Mouse (Mus musculus): ENCODE results near the gene Grid2. TPM values are rescaled to one million over a fixed set of nuclear protein-coding genes. Genes with fewer than 3 reads are reported as not detected.

Grid2 gene
- polyA plus RNA-seq, 1 experiment from 2014 or later: 0.21 TPM

DNA sequence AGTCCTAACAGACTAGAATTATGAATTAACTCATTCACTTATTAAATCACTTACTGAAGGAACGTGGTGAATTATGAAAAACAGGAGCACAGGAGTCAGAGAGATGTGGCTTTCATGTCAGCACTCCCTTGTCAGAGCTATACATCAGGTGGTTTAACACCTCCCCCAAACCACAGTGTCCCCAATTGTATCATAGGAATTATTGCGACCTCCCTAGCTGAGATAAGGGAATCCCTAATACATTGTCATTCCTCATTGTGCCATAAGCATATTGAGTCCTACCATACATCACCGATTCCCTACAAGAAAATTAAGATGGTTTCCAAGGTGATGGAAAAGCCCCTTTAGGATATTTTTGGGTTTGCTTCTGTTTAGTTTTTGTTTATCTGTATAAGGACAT, 1224.2 kb downstream of the Grid2 start:
- 80% methylated on average over 3 of the region's 3 CpGs for WGBS
- Histone ChIP-seq H3K9ac (ENCODE audit: low read length) (no peak overlapping the region), H3K27me3 (ENCODE audit: control insufficient read depth, insufficient read depth, low read length) (no peaks in the 10 kb centered on the region), H3K4me1 (ENCODE audit: control insufficient read depth, insufficient read depth, low read length) (no peaks in the 10 kb centered on the region), H3K36me3 (ENCODE audit: control insufficient read depth, insufficient read depth, low read length) (no peaks in the 10 kb centered on the region), H3K27ac (replicated peaks; ENCODE audit: low read depth, low read length) (no peak overlapping the region), H3K4me2 (ENCODE audit: low read depth, severe bottlenecking) (no peak overlapping the region), H3K9me3 (ENCODE audit: control insufficient read depth, low read length) (no peaks in the 10 kb centered on the region), H3K4me3 (ENCODE audit: low read depth, low read length) (no peak overlapping the region)
- DNase-seq (ENCODE audit: low spot score) (no peak), ATAC-seq (ENCODE audit: insufficient number of reproducible peaks, low FRiP score, low TSS enrichment, low read depth) (no peak)

DNA sequence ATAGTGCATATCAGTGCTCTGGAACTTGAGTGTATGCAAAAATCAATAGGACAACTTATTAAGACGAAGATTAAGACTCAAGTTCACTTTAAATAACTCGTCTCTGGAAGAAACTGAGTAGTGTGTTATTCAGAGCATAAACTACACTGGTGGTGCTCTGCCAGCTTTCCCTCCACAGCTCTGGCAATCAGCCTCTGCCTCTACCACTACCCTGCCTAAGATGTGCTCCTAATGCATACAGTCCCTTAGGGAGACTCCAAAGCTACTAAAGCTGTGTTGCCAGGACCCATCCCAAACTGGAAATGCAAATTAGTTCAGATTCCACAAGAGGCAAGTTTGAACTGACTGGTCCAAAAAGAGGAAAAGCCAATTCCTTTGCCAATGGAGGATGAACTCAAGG, 1224.9 kb downstream of the Grid2 start:
- H3K9me3 ChIP-seq (ENCODE audit: control insufficient read depth, low read length): no peaks in the 10 kb centered on the region
- no peak overlapping the region for H3K27ac ChIP-seq (replicated peaks; ENCODE audit: low read depth, low read length)
- no peaks in the 10 kb centered on the region for H3K27me3 ChIP-seq (ENCODE audit: control insufficient read depth, insufficient read depth, low read length)
- no peak for ATAC-seq (ENCODE audit: insufficient number of reproducible peaks, low FRiP score, low TSS enrichment, low read depth)
- H3K9ac ChIP-seq (ENCODE audit: low read length): no peak overlapping the region
- H3K4me3 ChIP-seq (ENCODE audit: low read depth, low read length): no peak overlapping the region
- H3K4me1 ChIP-seq (ENCODE audit: control insufficient read depth, insufficient read depth, low read length): no peaks in the 10 kb centered on the region
- WGBS: 84% methylated on average over 2 of the region's 2 CpGs
- H3K36me3 ChIP-seq (ENCODE audit: control insufficient read depth, insufficient read depth, low read length): no peaks in the 10 kb centered on the region
- DNase-seq (ENCODE audit: low spot score): no peak
- no peak overlapping the region for H3K4me2 ChIP-seq (ENCODE audit: low read depth, severe bottlenecking)

DNA sequence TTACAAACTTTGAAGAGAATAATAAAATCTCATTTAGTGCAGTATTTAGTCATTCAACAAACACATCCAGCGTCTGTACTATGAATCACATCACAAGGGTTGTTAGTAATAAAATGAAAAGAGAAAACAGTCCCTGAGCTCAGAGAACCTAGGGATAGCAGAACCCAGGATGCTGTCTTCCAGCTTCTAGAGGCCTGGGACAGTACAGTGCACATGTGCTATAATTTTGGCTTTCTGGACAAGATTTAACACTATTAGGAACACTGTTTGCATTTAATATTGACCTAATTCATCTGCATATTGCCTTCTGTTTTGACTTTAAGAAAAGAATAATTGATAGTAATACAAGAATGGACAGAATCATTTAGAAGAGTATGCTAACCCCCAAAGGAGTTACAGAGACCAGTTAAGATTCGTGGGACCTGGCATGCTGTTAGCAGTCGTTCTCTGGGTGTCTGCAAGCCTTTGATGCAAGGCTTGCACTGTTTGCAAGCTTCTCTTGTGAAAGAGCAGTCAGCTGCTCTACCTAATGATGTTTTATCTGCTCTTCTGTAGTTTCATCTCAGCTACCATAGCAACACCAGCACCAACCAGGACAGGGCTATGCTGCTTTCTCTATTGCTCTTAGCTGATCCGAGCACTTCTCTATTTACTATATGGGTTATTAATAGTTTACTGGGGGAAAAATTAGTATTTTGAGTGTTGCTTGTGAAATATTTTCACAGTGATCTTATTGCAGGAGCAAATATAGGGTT, 1234.8 kb downstream of the Grid2 start:
- H3K27me3 ChIP-seq (ENCODE audit: control insufficient read depth, insufficient read depth, low read length): no peaks in the 10 kb centered on the region
- no peaks in the 10 kb centered on the region for H3K4me1 ChIP-seq (ENCODE audit: control insufficient read depth, insufficient read depth, low read length)
- H3K36me3 ChIP-seq (ENCODE audit: control insufficient read depth, insufficient read depth, low read length): no peaks in the 10 kb centered on the region
- ATAC-seq (ENCODE audit: insufficient number of reproducible peaks, low FRiP score, low TSS enrichment, low read depth) (no peak), DNase-seq (ENCODE audit: low spot score) (no peak)
- no peak overlapping the region for H3K4me2 ChIP-seq (ENCODE audit: low read depth, severe bottlenecking)
- H3K27ac ChIP-seq (replicated peaks; ENCODE audit: low read depth, low read length): no peak overlapping the region
- no peak overlapping the region for H3K4me3 ChIP-seq (ENCODE audit: low read depth, low read length)
- WGBS: 66% methylated on average over 4 of the region's 4 CpGs
- H3K9ac ChIP-seq (ENCODE audit: low read length): no peak overlapping the region
- H3K9me3 ChIP-seq (ENCODE audit: control insufficient read depth, low read length): no peaks in the 10 kb centered on the region

DNA sequence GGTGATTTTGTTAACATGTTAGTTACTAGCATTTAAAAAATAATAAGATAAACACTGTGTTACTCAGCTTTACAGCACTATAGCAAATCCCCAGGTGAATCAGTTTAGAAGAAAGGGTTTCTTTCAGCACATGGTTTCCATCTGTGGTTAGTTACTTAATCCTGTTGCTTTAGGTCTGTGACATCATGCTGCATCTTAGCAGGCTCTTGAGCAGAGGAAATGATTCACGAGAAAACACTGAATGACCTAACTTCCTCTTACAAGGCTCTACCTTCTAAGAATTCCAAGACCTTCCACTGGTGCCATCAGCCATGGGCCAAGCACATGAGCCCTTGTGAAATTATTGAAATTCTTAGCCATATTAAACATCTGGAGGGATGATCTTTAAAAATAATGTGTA, 1248.7 kb downstream of the Grid2 start:
- H3K36me3 ChIP-seq (ENCODE audit: control insufficient read depth, insufficient read depth, low read length): no peaks in the 10 kb centered on the region
- no peak overlapping the region for H3K9ac ChIP-seq (ENCODE audit: low read length)
- H3K27me3 ChIP-seq (ENCODE audit: control insufficient read depth, insufficient read depth, low read length): no peaks in the 10 kb centered on the region
- no peak overlapping the region for H3K4me2 ChIP-seq (ENCODE audit: low read depth, severe bottlenecking)
- 25% methylated on average over 1 of the region's 1 CpGs for WGBS
- H3K4me1 ChIP-seq (ENCODE audit: control insufficient read depth, insufficient read depth, low read length): no peaks in the 10 kb centered on the region
- DNase-seq (ENCODE audit: low spot score) (no peak), ATAC-seq (ENCODE audit: insufficient number of reproducible peaks, low FRiP score, low TSS enrichment, low read depth) (0 out of 2 replicates have a peak, but pooled peaks have one; percentile 35)
- H3K4me3 ChIP-seq (ENCODE audit: low read depth, low read length): no peak overlapping the region
- H3K27ac ChIP-seq (replicated peaks; ENCODE audit: low read depth, low read length): no peak overlapping the region
- no peaks in the 10 kb centered on the region for H3K9me3 ChIP-seq (ENCODE audit: control insufficient read depth, low read length)

DNA sequence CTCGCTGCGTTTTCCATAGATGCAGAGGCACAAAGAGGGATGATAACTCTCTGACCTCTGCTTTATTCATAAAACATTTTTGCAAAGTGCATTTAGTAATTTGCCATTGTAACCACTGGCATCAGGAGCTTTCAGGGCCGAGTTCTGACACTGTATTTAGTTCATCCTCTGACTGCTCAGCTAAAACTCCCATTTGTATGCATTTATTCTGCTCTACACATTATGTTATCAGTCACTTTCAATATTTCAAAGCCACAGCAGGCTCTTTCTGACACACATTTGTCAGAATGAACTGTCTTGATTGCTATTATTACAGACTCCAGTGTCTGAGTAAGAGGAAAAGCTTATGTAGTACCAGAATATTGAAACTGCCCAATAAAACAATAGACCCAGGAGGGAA, 1286.5 kb downstream of the Grid2 start:
- H3K27me3 ChIP-seq (ENCODE audit: control insufficient read depth, insufficient read depth, low read length): no peaks in the 10 kb centered on the region
- no peak for DNase-seq (ENCODE audit: low spot score)
- H3K27ac ChIP-seq (replicated peaks; ENCODE audit: low read depth, low read length): no peak overlapping the region
- no peaks in the 10 kb centered on the region for H3K36me3 ChIP-seq (ENCODE audit: control insufficient read depth, insufficient read depth, low read length)
- ATAC-seq (ENCODE audit: insufficient number of reproducible peaks, low FRiP score, low TSS enrichment, low read depth): no peak
- no peaks in the 10 kb centered on the region for H3K4me1 ChIP-seq (ENCODE audit: control insufficient read depth, insufficient read depth, low read length)
- no peaks in the 10 kb centered on the region for H3K9me3 ChIP-seq (ENCODE audit: control insufficient read depth, low read length)
- no peak overlapping the region for H3K4me3 ChIP-seq (ENCODE audit: low read depth, low read length)
- 85% methylated on average over 3 of the region's 3 CpGs for WGBS
- H3K9ac ChIP-seq (ENCODE audit: low read length): no peak overlapping the region
- H3K4me2 ChIP-seq (ENCODE audit: low read depth, severe bottlenecking): no peak overlapping the region

DNA sequence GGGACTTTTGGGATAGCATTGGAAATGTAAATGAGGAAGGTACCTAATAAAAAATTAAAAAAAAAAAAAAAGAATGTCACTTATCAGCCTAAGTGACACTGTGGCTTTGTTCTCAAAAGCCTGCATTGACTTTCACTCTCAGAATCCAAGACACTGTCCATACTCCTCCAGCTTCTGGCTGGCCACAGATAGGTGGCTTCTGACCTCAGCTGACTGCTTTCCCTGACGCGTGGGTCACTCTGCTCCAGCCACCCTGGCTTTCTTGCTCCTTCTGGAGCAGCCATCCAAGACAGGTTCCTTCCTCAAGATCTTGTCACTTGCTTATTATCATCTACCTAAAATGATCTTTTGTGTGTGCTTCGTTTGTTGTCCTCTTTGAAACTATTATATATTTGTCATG, 1298.0 kb downstream of the Grid2 start:
- H3K4me2 ChIP-seq (ENCODE audit: low read depth, severe bottlenecking): no peak overlapping the region
- H3K27me3 ChIP-seq (ENCODE audit: control insufficient read depth, insufficient read depth, low read length): no peaks in the 10 kb centered on the region
- DNase-seq (ENCODE audit: low spot score) (no peak), ATAC-seq (ENCODE audit: insufficient number of reproducible peaks, low FRiP score, low TSS enrichment, low read depth) (no peak)
- no peaks in the 10 kb centered on the region for H3K9me3 ChIP-seq (ENCODE audit: control insufficient read depth, low read length)
- no peak overlapping the region for H3K4me3 ChIP-seq (ENCODE audit: low read depth, low read length)
- H3K4me1 ChIP-seq (ENCODE audit: control insufficient read depth, insufficient read depth, low read length): no peaks in the 10 kb centered on the region
- WGBS: 84% methylated on average over 3 of the region's 3 CpGs
- no peaks in the 10 kb centered on the region for H3K36me3 ChIP-seq (ENCODE audit: control insufficient read depth, insufficient read depth, low read length)
- H3K27ac ChIP-seq (replicated peaks; ENCODE audit: low read depth, low read length): no peak overlapping the region
- no peak overlapping the region for H3K9ac ChIP-seq (ENCODE audit: low read length)

DNA sequence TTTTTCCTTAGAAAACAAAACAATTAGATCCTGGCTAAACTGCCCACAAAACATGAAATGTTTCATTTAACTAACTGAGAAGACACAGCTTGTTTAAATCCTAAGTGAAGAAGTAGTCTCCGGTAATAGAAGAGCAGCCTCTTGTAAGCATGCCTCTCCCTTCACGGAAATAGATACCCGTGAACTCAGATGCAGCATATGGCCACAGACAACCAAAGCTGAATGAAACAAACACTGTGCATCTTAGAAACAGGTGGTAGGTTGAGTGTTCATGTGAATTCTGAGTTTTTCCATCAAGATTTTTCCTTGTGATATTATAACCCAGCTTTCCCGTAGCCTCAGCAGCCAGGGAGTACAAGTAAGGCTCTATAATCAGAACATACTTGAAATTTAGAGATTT, 1299.5 kb downstream of the Grid2 start:
- WGBS: 90% methylated on average over 4 of the region's 4 CpGs
- Histone ChIP-seq H3K27ac (replicated peaks; ENCODE audit: low read depth, low read length) (no peak overlapping the region), H3K36me3 (ENCODE audit: control insufficient read depth, insufficient read depth, low read length) (no peaks in the 10 kb centered on the region), H3K4me3 (ENCODE audit: low read depth, low read length) (no peak overlapping the region), H3K4me2 (ENCODE audit: low read depth, severe bottlenecking) (no peak overlapping the region), H3K4me1 (ENCODE audit: control insufficient read depth, insufficient read depth, low read length) (no peaks in the 10 kb centered on the region), H3K9me3 (ENCODE audit: control insufficient read depth, low read length) (no peaks in the 10 kb centered on the region), H3K27me3 (ENCODE audit: control insufficient read depth, insufficient read depth, low read length) (no peaks in the 10 kb centered on the region), H3K9ac (ENCODE audit: low read length) (no peak overlapping the region)
- DNase-seq (ENCODE audit: low spot score) (no peak), ATAC-seq (ENCODE audit: insufficient number of reproducible peaks, low FRiP score, low TSS enrichment, low read depth) (no peak)

DNA sequence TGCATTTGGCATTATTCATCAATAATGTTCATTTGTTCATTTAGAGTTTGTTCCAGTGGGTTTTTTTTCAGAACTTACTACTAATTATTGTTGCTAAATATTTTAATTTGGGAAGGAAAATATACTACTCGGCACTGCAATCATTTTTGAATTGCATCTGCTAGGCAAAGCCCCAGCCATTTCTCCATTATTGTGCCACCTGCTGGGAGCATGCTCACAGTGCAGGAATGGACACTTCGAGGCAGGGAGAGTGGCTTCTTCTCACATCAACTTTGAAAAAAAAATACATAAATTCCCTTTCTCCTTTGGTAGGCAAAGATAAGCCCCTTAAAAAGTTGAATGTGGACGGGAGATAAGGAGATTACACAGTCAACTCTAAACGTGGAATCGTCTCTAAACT, 1312.9 kb downstream of the Grid2 start:
- no peaks in the 10 kb centered on the region for H3K4me1 ChIP-seq (ENCODE audit: control insufficient read depth, insufficient read depth, low read length)
- H3K36me3 ChIP-seq (ENCODE audit: control insufficient read depth, insufficient read depth, low read length): no peaks in the 10 kb centered on the region
- WGBS: 79% methylated on average over 5 of the region's 5 CpGs
- no peak overlapping the region for H3K9ac ChIP-seq (ENCODE audit: low read length)
- DNase-seq (ENCODE audit: low spot score): peak; percentile 28
- H3K9me3 ChIP-seq (ENCODE audit: control insufficient read depth, low read length): no peaks in the 10 kb centered on the region
- H3K4me3 ChIP-seq (ENCODE audit: low read depth, low read length): no peak overlapping the region
- ATAC-seq (ENCODE audit: insufficient number of reproducible peaks, low FRiP score, low TSS enrichment, low read depth): no peak
- H3K27ac ChIP-seq (replicated peaks; ENCODE audit: low read depth, low read length): no peak overlapping the region
- H3K27me3 ChIP-seq (ENCODE audit: control insufficient read depth, insufficient read depth, low read length): no peaks in the 10 kb centered on the region
- no peak overlapping the region for H3K4me2 ChIP-seq (ENCODE audit: low read depth, severe bottlenecking)

DNA sequence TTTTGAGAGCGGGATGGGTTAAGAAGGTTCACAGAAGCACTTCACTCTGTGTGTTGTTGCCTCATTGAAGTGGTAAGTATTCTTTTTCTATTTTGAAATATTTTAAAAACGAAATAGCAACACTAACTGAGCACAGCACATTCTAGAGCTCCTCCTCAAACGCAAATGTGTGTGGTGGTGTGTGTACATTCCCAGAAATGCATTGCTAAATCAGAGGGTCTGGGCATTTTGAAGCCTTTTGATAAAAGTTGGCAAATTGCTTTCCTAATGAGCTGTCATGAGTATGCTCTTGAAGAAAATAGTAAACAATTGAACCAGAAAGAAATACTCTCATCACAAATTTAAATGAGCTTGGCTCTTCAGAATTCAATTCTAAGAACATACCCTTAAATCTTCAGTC, 1325.7 kb downstream of the Grid2 start:
- Histone ChIP-seq H3K9me3 (ENCODE audit: control insufficient read depth, low read length) (no peaks in the 10 kb centered on the region), H3K4me3 (ENCODE audit: low read depth, low read length) (no peak overlapping the region), H3K4me1 (ENCODE audit: control insufficient read depth, insufficient read depth, low read length) (no peaks in the 10 kb centered on the region), H3K9ac (ENCODE audit: low read length) (no peak overlapping the region), H3K36me3 (ENCODE audit: control insufficient read depth, insufficient read depth, low read length) (no peaks in the 10 kb centered on the region), H3K27ac (replicated peaks; ENCODE audit: low read depth, low read length) (no peak overlapping the region), H3K27me3 (ENCODE audit: control insufficient read depth, insufficient read depth, low read length) (no peaks in the 10 kb centered on the region), H3K4me2 (ENCODE audit: low read depth, severe bottlenecking) (no peak overlapping the region)
- WGBS: 79% methylated on average over 3 of the region's 3 CpGs
- no peak for ATAC-seq (ENCODE audit: insufficient number of reproducible peaks, low FRiP score, low TSS enrichment, low read depth)
- DNase-seq (ENCODE audit: low spot score): no peak

All from limb, embryonic 11.5 days (tissue).